In the genomic region with DNA sequence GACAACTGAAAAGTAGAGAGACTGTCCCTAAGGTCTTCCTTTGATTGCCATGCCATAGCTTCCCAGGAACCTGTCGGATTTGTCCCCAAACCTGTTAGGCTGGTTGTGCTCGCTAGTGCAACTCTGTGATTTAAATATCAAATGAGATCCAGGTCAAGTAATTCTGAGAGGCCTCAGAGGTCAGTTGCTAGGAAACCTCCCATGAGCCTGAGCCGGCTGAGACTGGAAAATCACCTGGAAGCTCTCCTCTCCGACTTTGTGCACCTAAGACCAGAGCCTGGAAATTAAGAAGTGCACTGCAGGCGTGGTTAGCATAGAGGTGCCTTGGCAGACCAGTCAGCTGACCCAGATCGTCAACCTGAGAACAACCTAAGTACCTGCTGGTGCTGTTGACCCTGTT, we compare ENCODE assay signal across 13 mouse cellular contexts. TPM values are rescaled to one million over a fixed set of nuclear protein-coding genes. Genes with fewer than 3 reads are reported as not detected.
DNase-seq lines count a peak whose midpoint lies in the region; ATAC-seq lines count a peak whose summit lies in the region.
"Had no signal": no experiment of that assay in that cellular context is flagged by ENCODE, and none has a peak within 500 bp of the region (broad histone marks: within the 10 kb centered on the region; RNA-seq: fewer than 3 reads in every experiment).

No protein-coding gene starts in this region.

- no peak overlapping the region for H3K4me2 ChIP-seq in intestine, embryonic 15.5 days (replicated peaks)
- H3K4me2 ChIP-seq in forebrain, embryonic 16.5 days (ENCODE audit: low read length): no peak overlapping the region

- peak; percentile 91 for DNase-seq in R1 (ENCODE audit: low read depth, low spot score)
- DNase-seq in kidney, postnatal 14 days: peak; percentile 83
- peak; percentile 87 for DNase-seq in lung, postnatal 25 days (ENCODE audit: low spot score)
- no peak for DNase-seq in cerebellum, postnatal 14 days
- DNase-seq in left cerebral cortex, adult 11 months (ENCODE audit: low spot score): no peak
- DNase-seq: gastrocnemius, postnatal 36 days; heart, postnatal 14 days; right cerebral cortex, postnatal 4 days; thymus, adult 2 months had no signal

- H3K27me3 ChIP-seq in intestine, embryonic 15.5 days (replicated peaks): no peaks in the 10 kb centered on the region
- H3K27me3 ChIP-seq in forebrain, embryonic 16.5 days (replicated peaks; ENCODE audit: control insufficient read depth, insufficient read depth, low read length): no peaks in the 10 kb centered on the region

- H3K27ac ChIP-seq in intestine, embryonic 15.5 days: no peak overlapping the region
- no peak overlapping the region for H3K27ac ChIP-seq in forebrain, embryonic 16.5 days (ENCODE audit: low read length)

- WGBS in intestine, embryonic 15.5 days: 48% methylated on average over 6 of the region's 6 CpGs
- WGBS in forebrain, embryonic 16.5 days: 60% methylated on average over 6 of the region's 6 CpGs

- peak; percentile 81 for ATAC-seq in intestine, embryonic 15.5 days
- no peak for ATAC-seq in forebrain, embryonic 16.5 days
- ATAC-seq: activated CD4-positive, CD25-positive, alpha-beta regulatory T cell, adult 4 months; forebrain, embryonic 14.5 days had no signal

- no peaks in the 10 kb centered on the region for H3K4me1 ChIP-seq in intestine, embryonic 15.5 days (replicated peaks)
- no peaks in the 10 kb centered on the region for H3K4me1 ChIP-seq in forebrain, embryonic 16.5 days (replicated peaks; ENCODE audit: control insufficient read depth, insufficient read depth, low read length)

- H3K9ac ChIP-seq in intestine, embryonic 15.5 days: no peak overlapping the region
- H3K9ac ChIP-seq in forebrain, embryonic 16.5 days (replicated peaks; ENCODE audit: low read depth, low read length): no peak overlapping the region

- no peaks in the 10 kb centered on the region for H3K36me3 ChIP-seq in intestine, embryonic 15.5 days
- H3K36me3 ChIP-seq in forebrain, embryonic 16.5 days (ENCODE audit: control insufficient read depth, insufficient read depth): no peaks in the 10 kb centered on the region

- H3K9me3 ChIP-seq in intestine, embryonic 15.5 days: no peaks in the 10 kb centered on the region
- no peaks in the 10 kb centered on the region for H3K9me3 ChIP-seq in forebrain, embryonic 16.5 days (ENCODE audit: control insufficient read depth, low read length)

- no peak overlapping the region for H3K4me3 ChIP-seq in intestine, embryonic 15.5 days (replicated peaks)
- H3K4me3 ChIP-seq in forebrain, embryonic 16.5 days (replicated peaks; ENCODE audit: low read length): no peak overlapping the region

RNA-seq across cellular contexts. Expression of gene Vwa2, which starts 41.0 kb away (rescaled TPM):
- 0.90 and 1.0 TPM in 2 replicates for polyA plus RNA-seq in intestine, embryonic 15.5 days (2015; fragmentation: Nextera tagmentation; extraction: Ambion mirVana)
- 0.34 and 0.35 TPM in 2 replicates for polyA plus RNA-seq in forebrain, embryonic 16.5 days (2015; fragmentation: Nextera tagmentation; extraction: Ambion mirVana)
- polyA plus RNA-seq: activated CD4-positive, CD25-positive, alpha-beta regulatory T cell, adult 4 months had no signal

Comparison
In these comparisons a context has a peak if more than half of its experiments do, and no peak if none do; other contexts are left out.
1. DNase-seq: peak in R1 (single experiment), kidney, postnatal 14 days (single experiment) and lung, postnatal 25 days (single experiment); none in cerebellum, postnatal 14 days (0 of 2) and left cerebral cortex, adult 11 months (single experiment).